Mouse (Mus musculus) heart, embryonic 13.5 days (tissue): Measurements from ENCODE around the gene Enpp7. TPM values are rescaled to one million over a fixed set of nuclear protein-coding genes. Genes with fewer than 3 reads are reported as not detected.

Source experiments
- ATAC-seq: fragments of 200-750 bp; cut with Nextera tagmentation; 2 replicates; pipeline ENCODE4 v1.8.0; 2017; ENCODE audit warnings: moderate TSS enrichment; ENCODE audit not compliant: insufficient number of reproducible peaks, low FRiP score, low TSS enrichment; ENCODE audit errors: extremely low read depth
- H3K27ac ChIP-seq: fragments of 300-500 bp; sonication (generic); replicated peaks from 2 replicates; pipeline ENCODE4 v1.5.1; 2015; ENCODE audit warnings: moderate library complexity, mild to moderate bottlenecking, inconsistent platforms
- H3K27me3 ChIP-seq: fragments of 300-500 bp; sonication (generic); replicated peaks from 2 replicates; pipeline ENCODE4 v1.6.1; 2015; ENCODE audit warnings: mild to moderate bottlenecking, inconsistent platforms
- H3K36me3 ChIP-seq: fragments of 300-500 bp; sonication (generic); 2 replicates; pipeline ENCODE4 v1.6.1; 2015; ENCODE audit warnings: mild to moderate bottlenecking, inconsistent platforms
- H3K4me1 ChIP-seq: fragments of 300-500 bp; sonication (generic); 2 replicates; pipeline ENCODE4 v1.6.1; 2015; ENCODE audit warnings: inconsistent platforms
- H3K4me2 ChIP-seq: fragments of 300-500 bp; sonication (generic); 2 replicates; pipeline ENCODE4 v1.6.1; 2015; ENCODE audit warnings: inconsistent platforms, mild to moderate bottlenecking, moderate library complexity
- H3K4me3 ChIP-seq: fragments of 300-500 bp; sonication (generic); 2 replicates; pipeline ENCODE4 v1.5.1; 2015; ENCODE audit warnings: moderate library complexity, mild to moderate bottlenecking, inconsistent platforms
- H3K9ac ChIP-seq: fragments of 300-500 bp; sonication (generic); 2 replicates; pipeline ENCODE4 v1.6.1; 2015; ENCODE audit warnings: inconsistent platforms, mild to moderate bottlenecking, moderate library complexity
- H3K9me3 ChIP-seq: fragments of 300-500 bp; sonication (generic); 2 replicates; pipeline ENCODE4 v1.6.1; 2016; ENCODE audit warnings: inconsistent platforms
- WGBS: fragments of 180-500 bp; shearing (Covaris S2); methylation state at CpG from one replicate; pipeline ENCODE4 v1.1.7; 2015; ENCODE audit warnings: mixed read lengths; 5-methylcytosine and 5-hydroxymethylcytosine counted together
- polyA plus RNA-seq: library from polyadenylated mRNA; unstranded; fragments of >200 nt; fragmentation: Nextera tagmentation; extraction: Ambion mirVana; gene quantifications from 2 replicates; pipeline ENCODE4 v1.2.1, GENCODE M21; 2015

Gene Enpp7
- polyA plus RNA-seq, 1 experiment from 2014 or later = not detected

DNA sequence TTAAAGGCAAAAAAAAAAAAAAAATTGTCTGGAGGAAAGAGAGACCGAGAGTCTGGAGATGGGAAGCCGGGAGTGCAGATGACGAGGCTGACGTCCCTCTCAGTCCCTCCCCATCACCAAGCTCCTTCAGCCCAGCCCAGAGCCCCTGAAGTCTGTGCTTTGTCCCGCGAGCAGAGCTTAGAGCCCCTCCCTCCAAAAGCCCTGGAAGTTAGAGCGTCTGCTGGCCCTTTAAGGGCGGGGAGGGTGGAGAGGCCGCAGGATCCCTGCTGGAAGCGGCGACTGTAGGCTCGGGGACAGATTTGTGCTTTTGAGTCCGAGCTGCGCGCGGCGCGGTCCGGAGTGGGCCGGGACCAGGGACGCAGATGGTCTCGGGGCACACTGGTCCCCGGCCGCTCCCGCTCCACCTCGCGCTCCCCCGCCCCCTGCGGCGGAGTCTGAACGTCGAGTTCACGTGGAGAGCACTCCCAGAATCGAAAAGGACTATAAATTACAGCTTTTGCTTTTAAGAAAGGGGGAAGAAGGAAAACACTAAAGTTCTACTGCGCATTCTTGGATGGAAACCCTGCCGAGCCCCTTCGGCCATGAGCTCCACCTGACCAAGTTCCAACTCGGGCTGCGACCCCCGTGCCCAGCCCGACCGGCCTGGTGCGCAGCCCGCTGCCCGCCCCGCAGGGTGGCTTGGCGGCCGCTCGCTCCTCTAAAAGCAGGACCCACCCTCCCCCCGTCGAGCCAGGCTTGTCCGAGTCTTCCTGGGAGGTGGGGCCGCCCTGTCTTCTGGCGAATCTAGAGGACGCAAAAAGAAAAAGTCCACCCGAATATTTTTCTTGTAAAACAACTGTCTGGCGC is 49.2 kb downstream of the Enpp7 start:
- Histone ChIP-seq H3K9ac (peak overlapping the region; percentile 81), H3K4me2 (peak overlapping the region; percentile 92), H3K36me3 (peaks cover 12% of the 10 kb centered on the region), H3K9me3 (no peaks in the 10 kb centered on the region), H3K27me3 (peaks cover 76% of the 10 kb centered on the region), H3K4me3 (peak overlapping the region; percentile 62), H3K27ac (no peak overlapping the region), H3K4me1 (peaks cover 63% of the 10 kb centered on the region)
- 2% methylated on average over 57 of the region's 57 CpGs for WGBS
- ATAC-seq = no peak

DNA sequence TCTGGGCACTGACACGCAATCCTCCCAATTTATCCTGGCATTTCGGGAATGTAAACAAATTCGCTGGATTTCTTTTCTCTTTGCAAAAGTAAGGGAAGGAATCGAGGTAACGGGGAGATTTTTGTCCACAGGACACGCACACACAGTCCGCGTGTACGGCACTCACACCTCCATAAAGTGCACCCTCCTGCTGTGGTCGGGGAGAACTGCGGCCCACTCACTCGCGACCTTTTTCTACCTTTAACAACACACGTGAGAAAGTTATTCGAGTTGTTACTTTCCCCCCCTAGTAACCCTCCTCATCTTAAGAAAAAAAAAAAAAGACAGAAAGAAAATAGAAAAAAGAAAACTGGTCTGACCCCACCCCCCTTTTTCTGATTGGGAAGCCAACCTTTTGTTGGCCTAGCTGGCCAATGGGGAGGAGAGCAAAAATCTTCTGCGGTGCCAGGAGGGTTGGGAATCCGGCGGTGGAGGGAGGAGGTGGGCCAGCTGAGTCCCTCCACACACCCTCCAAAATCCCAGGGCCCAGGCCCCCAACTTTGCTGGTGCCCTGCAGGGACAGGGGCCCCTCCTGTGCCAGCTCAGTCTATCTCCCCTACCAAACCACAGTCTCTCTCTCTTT is 49.9 kb downstream of the Enpp7 start:
- peaks cover 69% of the 10 kb centered on the region for H3K4me1 ChIP-seq
- peak overlapping the region; percentile 62 for H3K4me3 ChIP-seq
- peaks cover 12% of the 10 kb centered on the region for H3K36me3 ChIP-seq
- peak overlapping the region; percentile 92 for H3K4me2 ChIP-seq
- 19% methylated on average over 18 of the region's 18 CpGs for WGBS
- peak overlapping the region; percentile 81 for H3K9ac ChIP-seq
- no peak for ATAC-seq
- H3K27ac ChIP-seq = no peak overlapping the region
- H3K9me3 ChIP-seq = no peaks in the 10 kb centered on the region
- peaks cover 83% of the 10 kb centered on the region for H3K27me3 ChIP-seq

DNA sequence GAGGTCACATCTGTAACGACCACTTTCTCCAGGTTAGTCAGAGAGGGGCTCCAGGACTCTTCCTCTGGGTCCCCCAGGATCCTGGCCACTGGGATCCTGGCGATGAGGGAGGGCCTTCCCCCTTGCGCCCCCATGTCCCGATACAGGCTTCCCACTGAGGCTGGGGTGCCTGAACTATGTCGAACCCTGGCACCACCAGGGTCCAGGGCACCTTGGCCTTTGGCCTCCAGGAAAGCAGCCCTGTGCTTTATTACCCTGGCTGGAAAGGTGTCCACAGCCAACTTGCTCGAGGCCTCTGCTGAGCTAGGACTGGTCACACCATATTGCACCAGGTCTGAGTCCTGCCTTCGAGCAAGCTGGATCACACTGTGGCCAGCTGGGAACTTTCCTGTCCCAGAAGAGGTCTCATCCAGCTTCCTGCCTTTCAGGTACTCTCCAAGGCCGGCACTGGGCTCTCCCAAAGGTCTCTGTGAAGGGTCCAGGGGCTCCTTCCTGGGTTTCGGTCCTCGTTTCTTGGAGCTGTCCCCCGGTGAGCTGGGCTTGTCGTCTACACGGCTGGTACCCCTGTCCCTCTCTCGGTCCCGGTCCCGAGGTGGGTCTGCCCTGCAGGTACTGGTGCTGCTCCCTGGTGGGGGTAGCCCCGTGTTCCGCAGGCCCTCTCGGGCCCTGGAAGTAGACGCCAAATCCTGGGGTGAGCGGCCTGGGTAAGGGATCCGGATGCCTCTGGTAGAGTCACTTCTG is 50.9 kb downstream of the Enpp7 start:
- H3K9ac ChIP-seq = no peak overlapping the region
- H3K27me3 ChIP-seq = peaks cover 83% of the 10 kb centered on the region
- 0 out of 2 replicates have a peak overlapping the region, but pooled peaks have one; percentile 98 for H3K4me2 ChIP-seq
- peaks cover 12% of the 10 kb centered on the region for H3K36me3 ChIP-seq
- peaks cover 69% of the 10 kb centered on the region for H3K4me1 ChIP-seq
- no peaks in the 10 kb centered on the region for H3K9me3 ChIP-seq
- H3K27ac ChIP-seq = no peak overlapping the region
- no peak for ATAC-seq
- H3K4me3 ChIP-seq = 0 out of 2 replicates have a peak overlapping the region, but pooled peaks have one; percentile 2
- 63% methylated on average over 22 of the region's 22 CpGs for WGBS

DNA sequence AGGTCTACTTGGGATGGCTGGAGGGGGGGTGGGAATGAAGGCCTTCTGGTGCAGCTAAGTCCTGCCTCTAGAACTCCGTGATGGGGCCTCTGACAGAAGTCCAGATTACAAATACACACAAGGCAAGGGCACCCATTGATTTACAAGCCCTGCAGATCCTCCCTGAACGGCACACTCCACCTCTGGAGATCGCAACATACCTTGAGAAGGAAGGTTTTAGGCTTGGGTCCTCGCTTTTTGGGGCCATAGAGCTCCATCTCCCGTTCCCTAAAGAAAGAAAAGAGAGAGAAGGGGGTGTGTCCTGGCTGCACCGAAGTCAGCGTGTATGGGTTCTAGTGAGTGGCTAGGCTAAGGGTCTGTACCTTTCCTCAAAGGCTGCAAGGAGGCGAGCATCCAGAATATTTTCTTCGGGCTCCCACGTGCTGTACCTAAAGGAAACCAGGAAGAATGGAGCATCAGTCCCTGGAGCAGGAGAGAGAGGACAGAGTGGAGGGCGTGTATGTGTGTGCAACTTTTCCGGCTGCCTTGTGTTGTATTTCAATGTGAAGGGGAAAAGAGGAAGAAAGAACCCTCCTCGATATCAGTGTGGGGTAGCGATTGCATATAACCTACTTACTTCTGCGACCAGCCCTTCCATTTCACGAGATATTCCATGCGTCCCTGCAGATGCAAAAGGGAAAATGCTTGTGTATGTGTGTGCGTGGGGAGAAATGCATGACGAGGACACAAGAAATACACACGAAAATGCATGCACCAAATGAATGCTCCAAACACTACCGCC is 51.9 kb downstream of the Enpp7 start:
- H3K36me3 ChIP-seq = peaks cover 12% of the 10 kb centered on the region
- H3K27ac ChIP-seq = peak overlapping the region; percentile 83
- peak overlapping the region; percentile 69 for H3K4me3 ChIP-seq
- H3K4me2 ChIP-seq = peak overlapping the region; percentile 98
- H3K9ac ChIP-seq = peak overlapping the region; percentile 89
- 16% methylated on average over 21 of the region's 21 CpGs for WGBS
- H3K4me1 ChIP-seq = peaks cover 70% of the 10 kb centered on the region
- H3K9me3 ChIP-seq = no peaks in the 10 kb centered on the region
- no peak for ATAC-seq
- peaks cover 83% of the 10 kb centered on the region for H3K27me3 ChIP-seq

DNA sequence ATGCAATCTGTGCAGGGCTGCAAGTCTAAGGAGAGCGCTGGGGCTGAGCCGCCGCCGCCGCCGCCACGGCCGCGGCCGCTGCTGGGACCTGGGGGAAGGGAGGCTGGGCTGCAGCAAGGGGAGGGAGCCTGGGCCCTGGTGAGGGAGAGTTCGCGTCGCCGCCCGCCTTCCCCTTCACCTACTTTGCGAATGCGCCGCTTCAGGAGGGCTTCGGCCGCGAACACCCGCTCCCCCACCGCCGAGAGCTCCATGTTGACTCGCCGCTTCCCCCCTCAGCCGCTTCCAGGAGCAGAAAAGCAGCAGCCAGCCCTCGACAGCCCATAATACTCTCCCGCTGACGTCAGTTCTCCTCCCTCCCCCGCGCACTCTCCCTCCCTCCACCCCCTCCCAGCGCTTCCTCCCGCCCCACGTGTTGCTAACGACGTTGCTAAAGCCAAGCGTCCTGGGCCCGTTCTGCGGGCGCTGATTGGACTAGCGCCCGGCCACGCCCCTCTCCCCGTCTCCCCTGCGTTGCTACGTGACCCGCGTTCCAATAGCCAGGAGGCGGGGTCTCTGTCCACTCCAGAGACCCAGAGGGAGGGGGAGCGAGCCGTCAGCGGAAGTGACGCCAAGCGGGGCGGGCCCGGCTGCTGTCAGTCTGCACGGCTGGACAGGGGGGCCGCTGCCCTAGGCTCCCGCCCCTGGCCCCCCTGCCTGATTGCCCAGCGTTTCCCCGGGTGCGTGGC is 52.8 kb downstream of the Enpp7 start, which contains the start of gene Cbx8:
Cbx8 (minus strand) TSS at position 370 of the 725 bp plus-strand sequence.
- Histone ChIP-seq H3K27ac (peak within 1 kb of the TSS; percentile 83), H3K4me3 (peak within 1 kb of the TSS; percentile 69), H3K4me2 (peak within 1 kb of the TSS; percentile 98), H3K9ac (peak within 1 kb of the TSS; percentile 89), H3K9me3 (no peaks in the 10 kb centered on the region), H3K36me3 (peaks cover 12% of the 10 kb centered on the region), H3K27me3 (peaks cover 83% of the 10 kb centered on the region), H3K4me1 (peaks cover 65% of the 10 kb centered on the region)
- ATAC-seq = peak; percentile 89
- WGBS = under 1% methylated on average over 61 of the region's 63 CpGs

DNA sequence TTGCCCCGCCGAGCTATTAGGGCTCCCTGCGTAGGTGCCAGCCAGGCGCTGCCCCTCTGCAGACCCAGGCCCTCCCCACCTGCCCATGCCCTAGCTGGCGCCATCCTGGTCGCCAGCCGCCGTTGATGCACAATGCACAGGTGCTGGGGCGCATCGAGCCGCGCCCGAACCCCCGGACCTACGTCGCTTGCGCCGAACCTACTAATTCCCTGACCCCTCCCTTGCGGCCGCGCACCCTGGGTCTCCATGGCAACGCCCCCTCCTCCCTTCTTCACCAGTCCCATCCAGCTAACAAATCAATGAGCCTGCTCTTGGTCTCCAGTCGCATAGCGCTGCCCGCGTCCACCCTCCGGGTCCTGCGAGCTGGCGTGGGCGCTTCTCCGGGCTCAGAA is 53.3 kb downstream of the Enpp7 start:
- Histone ChIP-seq H3K9me3 (no peaks in the 10 kb centered on the region), H3K36me3 (peaks cover 12% of the 10 kb centered on the region), H3K27me3 (peaks cover 83% of the 10 kb centered on the region), H3K4me2 (peak overlapping the region; percentile 98), H3K27ac (no peak overlapping the region), H3K9ac (peak overlapping the region; percentile 80), H3K4me3 (peak overlapping the region; percentile 69), H3K4me1 (peaks cover 64% of the 10 kb centered on the region)
- WGBS = under 1% methylated on average over 31 of the region's 31 CpGs
- peak; percentile 40 for ATAC-seq

DNA sequence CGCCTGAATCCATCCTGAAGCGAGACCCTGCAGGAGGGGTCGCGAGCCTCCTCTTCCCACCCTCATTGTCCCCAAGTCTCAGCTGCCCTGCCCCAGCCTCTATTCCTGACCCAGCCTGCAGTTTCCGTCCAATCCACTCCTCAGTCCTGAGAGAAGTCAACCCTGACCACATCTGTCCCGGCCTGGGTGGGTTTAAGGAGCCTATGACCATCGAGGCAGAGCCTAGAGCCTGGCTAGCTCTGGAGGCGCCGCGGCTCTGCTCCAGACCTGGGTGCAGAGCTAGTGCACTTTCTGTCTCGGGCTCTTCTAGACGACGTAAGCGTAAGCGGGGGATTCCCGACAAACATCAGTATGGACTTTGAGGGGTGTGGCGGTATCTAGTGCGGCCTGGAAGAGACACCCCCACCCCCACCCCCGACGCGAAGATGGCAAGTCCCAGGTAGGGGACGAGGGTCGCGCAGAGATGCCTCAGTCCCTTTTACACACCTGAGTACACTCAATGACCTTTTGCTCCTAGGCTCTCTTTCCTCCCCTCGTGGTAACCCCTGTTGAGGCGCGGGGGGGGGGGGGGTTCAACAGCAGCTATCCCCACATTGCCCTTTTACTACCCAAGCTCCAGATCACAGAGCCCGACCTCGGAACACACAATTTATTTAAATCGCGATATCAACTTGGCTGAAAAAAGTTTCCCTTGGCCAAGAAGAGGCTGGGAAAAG is 53.9 kb downstream of the Enpp7 start:
- peaks cover 12% of the 10 kb centered on the region for H3K36me3 ChIP-seq
- peaks cover 66% of the 10 kb centered on the region for H3K4me1 ChIP-seq
- peaks cover 84% of the 10 kb centered on the region for H3K27me3 ChIP-seq
- no peak for ATAC-seq
- 1% methylated on average over 31 of the region's 31 CpGs for WGBS
- H3K9me3 ChIP-seq = no peaks in the 10 kb centered on the region
- peak overlapping the region; percentile 98 for H3K4me2 ChIP-seq
- peak overlapping the region; percentile 80 for H3K9ac ChIP-seq
- no peak overlapping the region for H3K27ac ChIP-seq
- H3K4me3 ChIP-seq = peak overlapping the region; percentile 69

Other genes starting within 250 kb of the Enpp7 start
- 0.13 and 0.20 TPM in 2 replicates for gene Rbfox3, start 76.6 kb upstream of the Enpp7 start, polyA plus RNA-seq
- gene Cbx2, start 34.8 kb downstream of the Enpp7 start, polyA plus RNA-seq = 17.6 and 18.9 TPM in 2 replicates
- 6.1 and 7.0 TPM in 2 replicates for gene Cbx8, start 52.8 kb downstream of the Enpp7 start, polyA plus RNA-seq
- 8.0 and 9.5 TPM in 2 replicates for gene Cbx4, start 98.0 kb downstream of the Enpp7 start, polyA plus RNA-seq
- 9.6 and 9.7 TPM in 2 replicates for gene Tbc1d16, start 240.3 kb downstream of the Enpp7 start, polyA plus RNA-seq
- gene Ccdc40, start 240.4 kb downstream of the Enpp7 start, polyA plus RNA-seq = 1.5 and 3.1 TPM in 2 replicates